Mouse (Mus musculus) lung, embryonic 14.5 days (tissue): ENCODE measurements around the gene Tcp10b. TPM values are rescaled to one million over a fixed set of nuclear protein-coding genes. Genes with fewer than 3 reads are reported as not detected.
"Not testable (repeated sequence)": the region's sequence is repeated elsewhere in the genome, so short reads cannot be mapped to it uniquely, and the experiment has no call there.

ENCODE experiments used
- ATAC-seq: fragments of 200-750 bp; cut with Nextera tagmentation; 2 replicates; pipeline ENCODE4 v1.8.0; 2017; ENCODE audit warnings: mild to moderate bottlenecking, moderate TSS enrichment, moderate library complexity; ENCODE audit not compliant: insufficient read depth
- DNase-seq: peaks from one replicate; pipeline ENCODE4 v3.0.0-alpha.2; 2015
- H3K27ac ChIP-seq: fragments of 300-500 bp; sonication (generic); 2 replicates; pipeline ENCODE4 v1.5.1; 2014; ENCODE audit warnings: low read depth, mild to moderate bottlenecking, moderate library complexity
- H3K27me3 ChIP-seq: fragments of 300-500 bp; sonication (generic); 2 replicates; pipeline ENCODE4 v1.6.1; 2014; ENCODE audit warnings: low read length, control low read depth; ENCODE audit not compliant: insufficient read depth
- H3K36me3 ChIP-seq: fragments of 300-500 bp; sonication (generic); 2 replicates; pipeline ENCODE4 v1.6.1; 2014; ENCODE audit warnings: control low read depth; ENCODE audit not compliant: insufficient read depth
- H3K4me1 ChIP-seq: fragments of 300-500 bp; sonication (generic); 2 replicates; pipeline ENCODE4 v1.6.1; 2014; ENCODE audit warnings: antibody characterized with exemption, control low read depth; ENCODE audit not compliant: insufficient read depth
- H3K4me2 ChIP-seq: fragments of 300-500 bp; sonication (generic); 2 replicates; pipeline ENCODE4 v1.6.1; 2014; ENCODE audit warnings: mild to moderate bottlenecking
- H3K4me3 ChIP-seq: fragments of 300-500 bp; sonication (generic); 2 replicates; pipeline ENCODE4 v1.5.1; 2014; ENCODE audit warnings: low read depth, low read length
- H3K9ac ChIP-seq: fragments of 300-500 bp; sonication (generic); 2 replicates; pipeline ENCODE4 v1.6.1; 2014
- H3K9me3 ChIP-seq: fragments of 300-500 bp; sonication (generic); 2 replicates; pipeline ENCODE4 v1.6.1; 2016; ENCODE audit warnings: low read depth, low read length, control low read depth
- WGBS: fragments of 180-500 bp; shearing (Covaris S2); extraction: QIAGEN DNeasy Blood & Tissue Kit; methylation state at CpG from one replicate; pipeline ENCODE4 v1.1.7; 2014; 5-methylcytosine and 5-hydroxymethylcytosine counted together
- polyA plus RNA-seq: library from polyadenylated mRNA; unstranded; fragments of >200 nt; fragmentation: Nextera tagmentation; extraction: Ambion mirVana; gene quantifications from 2 replicates; pipeline ENCODE4 v1.2.1, GENCODE M21; 2014

Gene Tcp10b
- polyA plus RNA-seq, 1 experiment from 2014 or later = not detected

DNA sequence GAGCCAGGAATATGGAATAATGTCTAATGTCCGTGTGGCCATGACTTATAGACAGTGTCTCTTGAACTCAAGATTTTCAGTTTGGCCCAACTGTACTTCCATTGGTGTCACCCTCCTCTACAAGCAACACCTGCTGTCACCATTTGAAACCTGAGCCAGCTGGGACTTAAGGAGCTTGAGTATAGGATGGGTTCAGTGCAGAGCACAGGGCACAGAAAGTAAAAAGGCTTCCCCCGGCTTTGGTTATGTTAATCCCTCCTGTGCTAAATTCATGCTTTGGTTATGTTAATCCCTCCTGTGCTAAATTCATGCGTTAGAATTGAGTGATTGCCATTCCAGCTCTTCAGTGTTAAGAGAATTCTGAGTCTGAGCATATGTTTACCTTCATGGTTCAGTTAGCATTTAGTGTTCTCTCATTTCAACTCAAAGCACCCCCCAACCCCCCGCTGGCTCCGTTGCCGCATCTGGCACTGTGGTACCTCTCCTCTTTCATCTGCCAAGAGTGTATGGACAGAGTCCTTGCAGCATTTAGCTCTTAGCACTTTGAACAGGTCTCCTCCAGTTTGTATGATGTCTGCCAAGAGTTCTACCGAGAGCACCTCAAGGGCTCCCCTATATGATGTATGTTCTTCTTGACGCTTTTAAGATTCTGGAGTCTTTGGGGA lies 31.3 kb downstream of the Tcp10b start:
- DNase-seq, H3K27ac ChIP-seq, H3K9ac ChIP-seq, H3K4me2 ChIP-seq, ATAC-seq, H3K27me3 ChIP-seq, H3K9me3 ChIP-seq, H3K4me3 ChIP-seq, H3K36me3 ChIP-seq, H3K4me1 ChIP-seq: not testable (repeated sequence)
- WGBS = 73% methylated on average over 5 of the region's 8 CpGs

DNA sequence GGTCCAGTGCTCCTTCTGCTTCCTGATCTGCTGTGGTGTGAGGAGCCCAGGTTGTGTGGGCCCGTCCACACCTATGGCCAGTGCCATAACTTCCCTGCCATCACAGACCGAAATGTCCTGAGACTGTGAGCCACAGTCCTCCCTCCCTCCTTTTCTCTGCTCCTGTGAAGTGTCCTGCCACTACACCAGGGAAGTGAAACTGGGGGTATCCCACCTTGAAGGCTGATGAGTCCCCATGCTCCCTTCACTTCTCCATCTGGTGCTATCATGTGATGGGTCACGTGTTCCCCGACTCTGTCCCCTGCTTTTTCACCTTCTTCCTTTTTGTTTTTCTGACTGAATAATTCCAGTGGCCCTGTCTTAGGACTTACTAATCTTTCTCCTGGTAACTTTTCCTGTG lies 32.1 kb downstream of the Tcp10b start:
- H3K4me2 ChIP-seq, DNase-seq, ATAC-seq, H3K9me3 ChIP-seq, H3K27me3 ChIP-seq, H3K9ac ChIP-seq, H3K36me3 ChIP-seq, H3K27ac ChIP-seq, H3K4me3 ChIP-seq, H3K4me1 ChIP-seq: not testable (repeated sequence)
- 94% methylated on average over 2 of the region's 4 CpGs for WGBS

DNA sequence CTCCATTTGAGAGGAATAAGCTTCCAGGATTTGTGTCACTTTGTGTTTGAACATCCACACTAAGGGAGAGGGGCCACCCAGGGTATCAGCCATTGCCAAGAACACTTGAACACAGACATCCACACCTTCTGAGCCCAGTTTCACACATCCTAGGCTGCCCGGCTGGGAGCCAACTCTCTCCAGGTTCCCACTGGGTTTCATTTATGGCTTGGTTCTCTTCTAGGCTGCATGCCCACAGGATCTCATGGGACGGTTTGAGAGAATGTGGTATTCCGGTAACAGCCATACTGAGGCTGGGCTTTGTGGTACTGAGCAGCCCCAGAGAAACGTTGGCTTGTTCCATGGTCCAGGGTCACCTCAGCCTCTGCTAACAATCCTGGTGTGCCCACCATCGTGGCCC lies 45.7 kb downstream of the Tcp10b start:
- H3K27me3 ChIP-seq, ATAC-seq, DNase-seq: not testable (repeated sequence)

DNA sequence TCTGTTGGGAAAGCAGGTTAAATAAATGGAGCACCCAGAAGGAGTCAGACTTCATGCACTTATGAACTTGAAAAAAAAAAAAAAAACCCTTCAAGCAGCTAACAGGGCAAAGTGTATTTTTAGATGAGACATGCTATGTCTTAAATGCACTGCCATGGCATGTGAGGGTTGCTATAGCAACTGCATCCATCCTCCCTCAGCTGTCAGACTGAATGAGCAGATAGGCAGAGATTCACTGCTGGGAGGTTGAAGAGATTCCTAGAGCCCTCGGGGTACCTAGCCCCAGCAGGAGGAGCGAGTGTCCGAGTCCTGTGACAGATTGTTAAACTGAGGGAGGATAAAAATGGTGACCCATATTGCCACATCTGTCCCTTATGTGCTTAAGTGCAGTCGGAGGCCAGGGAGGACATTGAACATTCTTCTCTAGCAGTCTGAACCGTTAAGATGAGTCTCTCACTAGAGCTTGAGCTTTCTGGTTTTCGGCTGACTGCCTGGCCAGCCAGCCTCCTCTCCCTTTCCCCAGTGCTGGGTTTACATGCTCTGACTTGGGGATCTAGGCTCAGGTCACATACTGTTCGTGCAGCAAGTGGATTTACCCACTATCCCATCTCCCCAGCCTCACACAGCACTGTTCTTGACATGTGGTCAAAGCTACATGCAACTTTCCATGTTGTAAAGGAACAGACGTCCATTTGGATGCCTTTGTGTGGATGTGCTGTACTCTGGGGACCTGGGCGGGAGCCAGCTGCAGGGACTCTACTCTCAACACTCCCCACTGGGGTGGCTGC lies 51.8 kb downstream of the Tcp10b start:
- H3K4me3 ChIP-seq, DNase-seq, H3K36me3 ChIP-seq, H3K4me2 ChIP-seq, H3K9me3 ChIP-seq, ATAC-seq, H3K4me1 ChIP-seq, H3K9ac ChIP-seq, H3K27ac ChIP-seq, H3K27me3 ChIP-seq: not testable (repeated sequence)
- WGBS = 54% methylated on average over 3 of the region's 9 CpGs

More for the DNA sequence above, 45.7 kb downstream of the Tcp10b start:
- H3K9ac ChIP-seq, H3K4me1 ChIP-seq, H3K27ac ChIP-seq, H3K36me3 ChIP-seq, H3K9me3 ChIP-seq, H3K4me2 ChIP-seq, H3K4me3 ChIP-seq: not testable (repeated sequence)
- 79% methylated on average over 5 of the region's 5 CpGs for whole genome bisulfite sequencing

DNA sequence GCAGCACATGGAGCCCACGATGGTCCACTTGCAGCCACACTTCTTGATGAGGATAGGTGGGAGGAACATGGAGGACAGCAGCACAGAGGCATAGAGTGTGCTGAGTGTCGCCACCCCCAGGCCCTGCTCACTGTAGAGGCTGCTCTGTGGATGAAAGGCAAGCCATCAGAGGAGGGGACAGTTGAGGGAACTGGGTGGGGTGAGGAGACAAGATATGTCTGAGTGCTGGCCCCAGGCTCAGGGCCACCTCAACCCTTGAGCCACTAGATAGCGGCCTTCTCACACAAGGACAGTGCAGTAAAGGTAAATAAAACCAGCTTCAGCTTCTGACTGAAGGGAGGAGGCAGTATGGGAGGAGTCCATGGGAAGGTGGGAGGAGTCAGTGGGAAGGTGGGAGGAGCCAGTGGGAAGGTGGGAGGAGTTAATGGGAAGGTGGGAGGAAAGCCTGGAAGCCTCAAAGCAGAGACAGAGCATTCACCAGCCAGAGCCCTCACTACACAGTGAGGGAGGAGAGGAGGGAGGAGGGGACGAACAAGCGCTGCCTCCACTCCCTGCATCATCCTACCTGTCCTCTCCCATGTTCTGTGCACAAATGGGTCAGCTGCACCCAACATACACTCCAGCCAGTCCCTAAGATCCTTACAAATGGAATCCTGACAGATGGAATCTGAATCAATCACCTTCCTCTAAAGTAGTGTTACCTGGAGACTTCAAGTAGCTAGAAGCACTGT lies 62.6 kb downstream of the Tcp10b start:
- not testable (repeated sequence) for H3K36me3 ChIP-seq, H3K4me3 ChIP-seq, H3K4me2 ChIP-seq, ATAC-seq, H3K27me3 ChIP-seq, H3K9ac ChIP-seq, H3K4me1 ChIP-seq, H3K9me3 ChIP-seq, H3K27ac ChIP-seq, DNase-seq
- 75% methylated on average over 2 of the region's 5 CpGs for WGBS

DNA sequence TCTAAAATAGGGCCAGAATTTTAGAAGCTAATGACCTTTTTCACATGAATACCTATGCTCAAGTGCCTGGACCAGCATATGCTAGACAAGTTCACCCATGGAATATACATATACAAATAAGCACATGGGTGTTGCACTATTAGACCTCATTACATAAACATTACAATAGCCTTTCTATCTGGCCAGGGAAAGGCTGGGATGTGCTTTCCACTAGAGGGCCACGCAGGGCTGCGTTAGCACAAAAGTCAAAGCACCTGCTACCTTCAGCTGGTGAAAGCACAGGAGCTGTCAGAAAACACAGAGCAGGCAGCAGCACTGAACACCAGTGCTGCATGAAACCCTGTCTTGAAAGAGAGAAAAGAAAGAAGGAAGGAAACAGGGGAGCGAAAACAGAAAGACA lies 63.3 kb downstream of the Tcp10b start:
- H3K9me3 ChIP-seq, H3K4me1 ChIP-seq, DNase-seq, H3K4me3 ChIP-seq, H3K4me2 ChIP-seq, H3K9ac ChIP-seq, H3K36me3 ChIP-seq, H3K27ac ChIP-seq, ATAC-seq, H3K27me3 ChIP-seq: not testable (repeated sequence)
- WGBS = 22% methylated on average over 2 of the region's 3 CpGs

DNA sequence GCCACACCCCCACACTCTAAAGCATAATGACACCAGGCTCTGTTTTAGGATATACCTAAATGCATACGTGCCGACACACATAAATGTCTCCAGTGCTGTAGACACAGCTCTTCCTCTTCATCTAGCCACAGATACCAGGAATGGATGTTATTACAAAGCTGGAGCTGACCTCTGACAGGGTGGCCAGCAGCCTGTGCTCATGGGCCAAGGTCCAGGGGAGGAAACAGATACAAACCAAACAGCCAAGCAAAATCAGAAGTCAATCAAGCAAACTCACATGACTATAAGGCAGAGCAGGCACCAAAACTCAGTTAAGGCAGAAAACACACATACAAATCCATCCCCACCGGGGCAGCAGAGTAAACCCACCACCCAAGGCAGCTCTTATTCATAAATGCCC lies 68.4 kb downstream of the Tcp10b start:
- DNase-seq, H3K27me3 ChIP-seq, H3K4me2 ChIP-seq, H3K4me3 ChIP-seq, H3K36me3 ChIP-seq, H3K9me3 ChIP-seq, H3K9ac ChIP-seq, H3K27ac ChIP-seq, H3K4me1 ChIP-seq, ATAC-seq: not testable (repeated sequence)
- no CpG with 5 or more reads among the region's 3 CpGs for WGBS

DNA sequence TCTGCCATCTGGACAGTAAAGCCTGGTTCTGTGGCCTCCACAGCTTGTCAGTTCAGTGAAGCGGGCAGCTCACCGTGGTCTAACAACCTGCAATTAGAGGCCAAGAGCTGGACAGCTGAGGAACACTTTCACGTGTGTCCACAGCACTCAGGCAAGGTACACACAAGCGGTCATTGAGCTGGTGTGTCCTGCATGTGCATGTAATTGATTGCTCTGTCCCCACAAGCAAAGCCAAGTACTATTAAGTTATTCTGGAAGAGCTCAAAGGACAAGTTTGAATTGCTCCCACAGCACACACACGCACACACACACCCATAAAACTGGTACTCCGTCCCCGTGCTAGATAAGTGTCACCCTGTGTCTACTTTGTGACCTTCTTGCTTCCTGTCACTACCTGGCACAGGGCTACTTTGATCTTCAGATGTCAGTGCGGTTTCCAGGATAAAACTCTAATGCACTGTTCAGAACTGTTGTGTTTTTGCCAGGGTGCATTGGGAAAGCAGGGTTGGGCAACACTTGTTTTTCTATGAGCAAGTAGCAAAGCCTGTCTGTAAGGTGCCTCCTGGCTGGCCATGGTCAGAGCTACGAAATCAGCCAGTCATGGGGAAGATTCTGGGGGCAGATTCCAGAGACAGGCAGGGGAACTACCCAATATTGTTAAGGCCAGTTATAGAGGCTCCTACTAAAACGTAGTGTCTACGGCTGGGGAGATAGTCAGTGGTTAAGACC lies 69.0 kb downstream of the Tcp10b start:
- H3K27ac ChIP-seq, H3K4me2 ChIP-seq, H3K27me3 ChIP-seq, ATAC-seq, H3K4me1 ChIP-seq, H3K4me3 ChIP-seq, DNase-seq, H3K9me3 ChIP-seq, H3K36me3 ChIP-seq, H3K9ac ChIP-seq: not testable (repeated sequence)
- WGBS = 71% methylated on average over 9 of the region's 11 CpGs

DNA sequence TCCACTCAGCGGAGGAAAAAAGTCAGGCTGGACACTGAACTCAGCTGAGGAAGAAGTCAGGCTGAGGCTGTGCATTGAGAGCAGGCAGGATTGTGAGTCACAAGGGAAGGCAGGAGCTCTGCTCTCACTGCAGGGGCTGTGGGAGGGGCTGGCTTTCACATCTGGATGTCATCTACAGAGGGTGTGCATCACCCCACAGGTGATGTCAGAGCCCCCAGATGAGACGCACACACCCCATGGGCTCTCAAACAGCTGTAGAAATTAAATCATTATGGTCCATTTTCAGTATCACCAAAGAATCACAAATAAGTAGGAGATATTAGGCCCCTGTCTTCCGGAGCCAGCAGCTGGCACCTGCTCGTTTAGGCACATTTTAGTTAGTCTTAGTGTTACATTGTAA lies 70.8 kb downstream of the Tcp10b start, which contains the start of gene Unc93a:
Gene Unc93a, minus strand, starts transcription at position 101 of the 400 bp plus-strand sequence.
- H3K4me3 ChIP-seq, H3K27ac ChIP-seq, H3K36me3 ChIP-seq, H3K9me3 ChIP-seq, H3K4me2 ChIP-seq, H3K9ac ChIP-seq, H3K27me3 ChIP-seq, ATAC-seq, H3K4me1 ChIP-seq, DNase-seq: not testable (repeated sequence)
- 69% methylated on average over 3 of the region's 4 CpGs for WGBS
